Mouse (Mus musculus): ENCODE data around the gene Krtap16-3.

The Krtap16-3 gene

DNA sequence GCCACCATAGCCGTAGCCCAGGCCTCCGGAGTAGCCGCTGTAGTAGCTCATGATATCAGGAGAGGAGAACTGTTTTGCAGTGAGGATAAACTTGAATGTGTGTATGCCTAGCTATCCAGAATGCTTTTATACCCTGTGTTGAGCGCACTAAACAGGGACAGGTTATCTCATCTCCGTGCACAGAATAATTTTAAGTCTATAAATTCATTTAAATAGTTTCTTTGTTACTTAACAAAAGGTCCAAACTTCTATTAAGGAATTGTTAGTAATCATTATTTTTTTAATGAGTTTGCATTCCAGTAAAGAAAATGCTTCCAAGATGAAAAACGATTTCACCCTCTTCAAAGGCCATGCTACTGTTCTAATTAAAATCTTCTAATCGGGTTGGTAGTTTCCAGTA is at the start of gene Krtap16-3:
Krtap16-3 (minus strand) TSS at position 101 of the 400 bp plus-strand sequence.
- no peak for DNase-seq

DNA sequence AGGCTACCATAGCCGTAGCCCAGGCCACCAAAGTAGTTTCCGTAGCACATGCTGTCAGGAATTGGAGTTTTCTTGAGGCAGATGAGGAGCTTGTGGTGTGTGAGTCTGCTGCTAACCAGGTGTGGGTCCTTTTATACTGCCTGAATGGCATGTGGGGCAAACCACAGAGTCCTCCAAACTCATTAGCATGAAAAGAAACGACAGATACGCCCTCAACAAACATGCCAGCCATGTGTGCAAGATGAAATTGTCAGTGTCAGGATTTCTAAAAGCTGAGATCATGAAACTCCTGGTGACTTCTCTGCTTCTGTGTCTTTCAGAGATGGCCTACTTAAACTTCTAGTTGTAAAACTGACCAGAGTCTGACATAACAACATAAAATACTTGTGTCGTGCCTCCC is 48.0 kb upstream of the Krtap16-3 start, which contains the start of gene Krtap22-2:
Krtap22-2 (minus strand) TSS at position 101 of the 400 bp plus-strand sequence.
- no peak for DNase-seq

DNA sequence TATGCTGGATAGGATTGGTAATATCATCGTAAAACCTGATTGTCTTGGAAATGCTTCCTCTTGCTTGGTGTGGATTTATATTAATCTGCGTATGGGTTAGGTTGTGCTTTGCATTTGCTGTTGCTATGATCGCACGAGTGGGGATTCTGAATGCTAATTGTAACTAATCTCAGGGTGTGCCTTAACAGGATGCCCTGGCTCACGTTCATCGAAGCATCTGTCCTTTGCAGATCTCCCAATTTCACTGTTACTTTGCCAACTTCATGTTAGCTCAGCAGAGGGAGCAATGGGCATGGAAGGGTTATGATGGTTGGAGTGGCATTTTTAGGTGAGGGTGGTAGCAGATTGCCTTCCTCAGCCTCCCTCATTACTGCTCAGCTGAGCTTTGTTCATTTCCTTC is 21.6 kb downstream of the Krtap16-3 start:
- DNase-seq, result no peak

DNA sequence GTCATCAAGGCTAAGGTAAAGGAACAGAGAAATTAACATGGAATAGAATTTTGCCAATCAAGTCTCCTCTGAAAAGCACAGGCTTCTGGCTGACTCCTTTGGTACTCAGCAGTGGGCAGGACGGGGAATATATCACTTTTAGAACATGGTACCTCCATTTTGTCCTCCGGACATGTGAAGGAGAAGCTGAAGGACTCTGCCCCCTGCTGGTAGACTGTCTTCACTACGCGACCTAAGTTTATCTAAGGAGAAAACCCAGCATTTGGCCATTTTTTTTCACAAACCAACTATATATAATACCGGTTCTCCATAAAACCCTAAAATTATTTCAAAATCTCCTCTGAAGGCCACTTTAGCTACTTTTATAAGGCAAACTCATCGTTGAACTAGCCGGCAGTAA is 24.4 kb downstream of the Krtap16-3 start:
- DNase-seq, result peak in 1 of 2 experiments; percentile 1

DNA sequence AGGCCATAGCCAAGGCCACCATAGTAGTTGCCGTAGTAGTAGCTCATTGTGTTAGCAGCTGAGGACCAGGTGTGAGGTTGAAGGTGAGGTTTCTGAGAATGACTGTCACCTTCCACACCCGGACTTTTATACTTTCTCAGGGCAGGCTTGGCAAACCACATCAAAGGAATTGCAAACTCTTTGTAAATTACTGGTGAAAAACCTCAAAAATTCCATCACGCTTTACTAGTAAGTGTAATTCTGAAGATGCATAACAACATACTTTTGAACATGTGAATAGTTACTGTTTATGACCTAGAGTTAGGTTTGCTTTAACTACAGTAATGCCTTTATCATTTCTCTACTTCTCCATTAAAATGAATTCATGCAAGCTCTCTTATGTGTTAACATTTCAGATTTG is 30.5 kb downstream of the Krtap16-3 start, which contains the start of gene Krtap19-9b:
Krtap19-9b (minus strand) TSS at position 101 of the 400 bp plus-strand sequence.
- DNase-seq, result no peak

Data from kidney, adult 8-10 months (tissue).